Mouse (Mus musculus): Measurements from ENCODE around the gene Pithd1. TPM values are rescaled to one million over a fixed set of nuclear protein-coding genes. Genes with fewer than 3 reads are reported as not detected.

Gene Pithd1
- polyA plus RNA-seq, 1 experiment from 2014 or later = 65.5 TPM

DNA sequence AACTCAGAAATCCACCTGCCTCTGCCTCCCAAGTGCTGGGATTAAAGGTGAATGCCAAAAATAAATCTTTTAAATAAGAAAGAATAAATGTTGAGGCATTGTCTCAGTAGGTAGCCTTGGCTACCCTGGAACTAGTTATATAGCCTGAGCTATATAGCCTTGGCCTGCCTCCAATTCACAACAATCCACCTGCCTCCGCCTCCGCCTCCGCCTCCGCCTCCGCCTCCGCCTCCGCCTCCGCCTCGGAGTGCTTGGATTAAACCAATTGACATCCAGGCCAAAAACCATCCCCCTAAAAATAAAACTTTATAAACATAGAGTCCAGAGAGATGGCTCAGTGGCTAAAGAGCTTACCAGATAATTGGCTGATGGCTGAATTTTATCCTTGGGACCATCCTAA, 35.9 kb upstream of the Pithd1 start:
- Histone ChIP-seq H3K27ac (no peak overlapping the region), H3K4me2 (replicated peaks) (no peak overlapping the region), H3K4me3 (replicated peaks; ENCODE audit: low read length) (no peak overlapping the region), H3K4me1 (replicated peaks; ENCODE audit: control insufficient read depth, insufficient read depth, low read length) (peaks cover 15% of the 10 kb centered on the region), H3K27me3 (ENCODE audit: control insufficient read depth, insufficient read depth, low read length) (no peaks in the 10 kb centered on the region), H3K9ac (no peak overlapping the region), H3K36me3 (replicated peaks; ENCODE audit: control insufficient read depth, insufficient read depth) (no peaks in the 10 kb centered on the region), H3K9me3 (ENCODE audit: control insufficient read depth, low read length) (no peaks in the 10 kb centered on the region)
- ATAC-seq (ENCODE audit: low FRiP score) = no peak
- WGBS = 93% methylated on average over 9 of the region's 9 CpGs
- DNase-seq (ENCODE audit: low spot score) = no peak

DNA sequence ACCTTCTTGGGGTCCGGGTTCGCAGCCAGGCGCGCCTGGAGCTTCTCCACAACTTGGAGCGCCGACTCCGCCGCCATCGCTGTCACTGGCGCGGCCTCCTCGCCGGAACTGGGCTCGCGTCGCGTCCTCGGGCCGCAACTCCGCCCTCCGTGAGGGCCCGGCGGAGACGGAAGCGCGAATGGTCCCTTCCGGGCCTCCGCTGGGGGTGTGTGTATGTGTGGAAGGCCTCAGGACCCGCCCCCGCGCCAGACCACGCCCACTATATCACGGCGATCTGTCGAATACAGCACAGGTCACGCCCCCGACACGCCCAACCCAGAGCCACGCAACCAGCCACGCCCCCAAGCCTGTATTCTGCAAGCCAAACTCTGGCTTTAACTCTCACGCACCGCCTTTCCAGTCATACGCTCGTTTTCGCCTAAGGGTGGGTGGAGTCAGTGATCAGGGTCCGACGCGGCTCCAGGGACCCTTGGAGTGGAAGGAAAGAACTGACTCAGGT, 34.5 kb upstream of the Pithd1 start, which contains the start of gene Eloa:
Gene Eloa, minus strand, starts transcription at position 215 of the 499 bp plus-strand sequence.
- H3K9ac ChIP-seq = peak within 1 kb of the TSS; percentile 91
- DNase-seq (ENCODE audit: low spot score) (peak; percentile 96), ATAC-seq (ENCODE audit: low FRiP score) (peak; percentile 98)
- H3K27ac ChIP-seq = peak within 1 kb of the TSS; percentile 84
- H3K9me3 ChIP-seq (ENCODE audit: control insufficient read depth, low read length) = no peaks in the 10 kb centered on the region
- H3K4me1 ChIP-seq (replicated peaks; ENCODE audit: control insufficient read depth, insufficient read depth, low read length) = peaks cover 15% of the 10 kb centered on the region
- peak within 1 kb of the TSS; percentile 97 for H3K4me3 ChIP-seq (replicated peaks; ENCODE audit: low read length)
- WGBS = under 1% methylated on average over 48 of the region's 48 CpGs
- peak within 1 kb of the TSS; percentile 97 for H3K4me2 ChIP-seq (replicated peaks)
- H3K36me3 ChIP-seq (replicated peaks; ENCODE audit: control insufficient read depth, insufficient read depth) = no peaks in the 10 kb centered on the region
- H3K27me3 ChIP-seq (ENCODE audit: control insufficient read depth, insufficient read depth, low read length) = no peaks in the 10 kb centered on the region

DNA sequence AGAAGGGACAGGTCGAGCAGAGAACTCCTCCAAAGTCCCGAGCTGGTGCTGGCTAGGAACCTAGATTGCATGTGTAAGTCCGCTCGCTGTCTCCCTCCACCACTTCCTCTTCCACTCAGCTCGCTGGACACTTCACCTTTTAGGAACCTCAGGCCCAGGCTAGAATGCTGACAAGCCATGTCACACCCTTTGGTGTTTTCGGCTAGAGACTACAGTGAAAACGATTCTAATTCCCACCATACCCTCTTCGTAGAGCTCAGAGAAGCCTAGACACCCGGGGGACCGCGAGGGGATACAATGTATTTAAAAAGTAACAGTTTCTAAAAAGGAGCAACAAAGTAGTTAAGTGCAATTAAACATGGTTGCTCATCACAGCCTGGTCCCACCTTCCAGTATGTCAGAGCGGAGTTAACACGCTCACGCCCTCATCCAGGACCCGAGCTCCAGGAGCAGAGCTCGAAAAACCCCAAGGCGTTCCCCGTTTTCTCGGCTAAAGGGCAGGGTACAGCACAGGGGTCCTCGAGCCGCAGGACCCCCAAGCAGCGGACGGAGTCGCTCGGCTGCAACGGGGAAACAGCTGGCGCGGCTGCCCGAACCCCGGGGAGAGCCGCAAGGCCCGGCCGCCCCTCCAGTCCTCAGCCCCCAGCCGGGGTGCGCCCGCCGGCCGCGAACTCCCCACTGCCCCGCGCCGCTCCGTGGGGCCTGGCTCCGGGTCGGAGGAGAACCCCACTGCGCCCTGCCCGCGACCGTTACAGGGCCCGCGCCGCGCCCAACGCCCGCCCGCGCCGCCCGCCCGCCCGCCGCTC, 33.9 kb upstream of the Pithd1 start:
- whole genome bisulfite sequencing = 1% methylated on average over 56 of the region's 62 CpGs

DNA sequence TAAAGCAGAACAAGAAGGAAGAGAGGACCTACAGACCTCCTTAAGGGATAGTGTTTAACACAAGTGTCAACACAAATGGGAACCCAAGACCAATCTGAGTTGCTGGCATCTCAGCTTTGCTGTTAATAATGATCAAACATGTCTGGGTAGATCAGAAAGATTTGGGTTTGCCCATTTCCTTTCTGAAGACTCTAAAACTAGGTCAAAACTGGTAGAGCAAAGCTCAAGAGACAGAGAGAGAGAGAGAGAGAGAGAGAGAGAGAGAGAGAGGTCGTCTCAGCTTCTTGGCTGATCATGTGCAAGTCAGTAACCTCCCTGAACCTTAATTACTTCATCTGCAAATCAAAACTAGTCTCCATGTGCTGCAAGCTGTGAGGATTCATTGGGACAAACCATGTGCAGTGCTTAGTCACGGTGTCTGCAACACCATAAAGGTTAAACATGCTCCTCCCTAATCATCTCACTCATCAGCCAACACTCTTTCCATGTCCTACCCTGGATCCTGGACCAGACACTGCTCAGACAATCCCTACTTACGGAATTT, 29.1 kb upstream of the Pithd1 start:
- H3K4me1 ChIP-seq (replicated peaks; ENCODE audit: control insufficient read depth, insufficient read depth, low read length) = peaks cover 15% of the 10 kb centered on the region
- H3K27ac ChIP-seq = no peak overlapping the region
- WGBS = 96% methylated on average over 3 of the region's 3 CpGs
- no peak overlapping the region for H3K4me2 ChIP-seq (replicated peaks)
- ATAC-seq (ENCODE audit: low FRiP score) (no peak), DNase-seq (ENCODE audit: low spot score) (no peak)
- H3K9ac ChIP-seq = no peak overlapping the region
- no peaks in the 10 kb centered on the region for H3K27me3 ChIP-seq (ENCODE audit: control insufficient read depth, insufficient read depth, low read length)
- H3K4me3 ChIP-seq (replicated peaks; ENCODE audit: low read length) = no peak overlapping the region
- H3K36me3 ChIP-seq (replicated peaks; ENCODE audit: control insufficient read depth, insufficient read depth) = peaks cover 28% of the 10 kb centered on the region
- no peaks in the 10 kb centered on the region for H3K9me3 ChIP-seq (ENCODE audit: control insufficient read depth, low read length)

More for the DNA sequence above, 33.9 kb upstream of the Pithd1 start:
- H3K4me3 ChIP-seq (replicated peaks; ENCODE audit: low read length) = peak overlapping the region; percentile 97
- peak overlapping the region; percentile 91 for H3K9ac ChIP-seq
- no peaks in the 10 kb centered on the region for H3K9me3 ChIP-seq (ENCODE audit: control insufficient read depth, low read length)
- DNase-seq (ENCODE audit: low spot score) = no peak
- peak overlapping the region; percentile 97 for H3K4me2 ChIP-seq (replicated peaks)
- no peaks in the 10 kb centered on the region for H3K36me3 ChIP-seq (replicated peaks; ENCODE audit: control insufficient read depth, insufficient read depth)
- H3K27ac ChIP-seq = peak overlapping the region; percentile 84
- ATAC-seq (ENCODE audit: low FRiP score) = peak; percentile 70
- no peaks in the 10 kb centered on the region for H3K27me3 ChIP-seq (ENCODE audit: control insufficient read depth, insufficient read depth, low read length)
- peaks cover 15% of the 10 kb centered on the region for H3K4me1 ChIP-seq (replicated peaks; ENCODE audit: control insufficient read depth, insufficient read depth, low read length)

DNA sequence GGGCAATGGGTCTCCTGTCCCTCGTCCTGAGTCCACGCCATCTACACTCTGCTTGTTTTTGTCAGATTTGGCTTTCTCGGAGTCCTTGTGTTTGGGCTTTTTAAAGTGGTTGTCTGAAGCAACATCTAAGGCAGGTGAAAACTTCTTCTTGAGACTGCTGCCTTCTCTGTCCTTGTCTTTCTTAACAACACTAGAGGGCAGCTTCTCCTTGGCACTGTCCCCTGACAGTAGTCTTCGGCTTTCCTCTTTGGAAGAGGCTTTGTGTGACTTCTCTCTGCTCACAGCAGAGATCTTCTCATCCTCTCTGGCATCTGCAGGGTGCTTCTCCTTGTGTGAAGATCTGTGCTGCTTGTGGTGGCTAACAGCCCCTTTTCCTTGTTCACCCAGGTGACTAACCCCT, 23.5 kb upstream of the Pithd1 start:
- H3K27me3 ChIP-seq (ENCODE audit: control insufficient read depth, insufficient read depth, low read length) = no peaks in the 10 kb centered on the region
- H3K27ac ChIP-seq = no peak overlapping the region
- H3K36me3 ChIP-seq (replicated peaks; ENCODE audit: control insufficient read depth, insufficient read depth) = peaks cover 79% of the 10 kb centered on the region
- no peak overlapping the region for H3K4me3 ChIP-seq (replicated peaks; ENCODE audit: low read length)
- no peaks in the 10 kb centered on the region for H3K4me1 ChIP-seq (replicated peaks; ENCODE audit: control insufficient read depth, insufficient read depth, low read length)
- H3K4me2 ChIP-seq (replicated peaks) = no peak overlapping the region
- no peaks in the 10 kb centered on the region for H3K9me3 ChIP-seq (ENCODE audit: control insufficient read depth, low read length)
- no peak for ATAC-seq (ENCODE audit: low FRiP score)
- WGBS = 97% methylated on average over 4 of the region's 4 CpGs
- no peak overlapping the region for H3K9ac ChIP-seq
- no peak for DNase-seq (ENCODE audit: low spot score)

DNA sequence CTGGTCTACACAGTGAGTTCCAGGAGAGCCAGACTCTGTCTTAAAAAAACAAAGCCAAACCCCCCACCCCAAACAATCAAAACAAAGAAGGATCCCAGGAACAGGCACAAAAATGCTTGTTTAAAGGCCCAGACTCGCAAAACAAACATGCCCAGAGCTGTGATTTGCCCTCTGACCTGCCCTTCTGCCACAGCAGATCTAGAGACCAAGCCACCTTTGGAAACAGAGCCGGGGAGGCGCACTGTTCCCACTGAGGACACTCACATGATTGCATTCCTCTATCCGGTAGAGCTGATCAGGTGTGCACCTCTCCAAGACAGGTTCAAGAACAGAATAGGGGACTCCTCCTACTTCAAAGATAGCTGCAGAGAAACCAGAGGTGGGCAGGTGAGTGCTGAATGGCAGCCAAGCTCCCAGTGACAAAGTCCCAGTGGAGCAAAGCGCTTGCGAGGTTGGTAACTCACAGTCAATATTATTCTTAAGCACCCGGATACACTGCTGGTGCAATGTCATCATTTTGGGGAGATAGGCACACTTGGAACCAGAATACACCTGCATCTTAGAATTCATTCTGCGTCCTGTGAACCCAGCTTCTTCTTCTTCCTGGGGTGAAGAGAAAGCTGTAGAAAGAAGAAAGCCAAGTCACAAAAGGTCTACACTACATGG, 21.9 kb upstream of the Pithd1 start:
- H3K27ac ChIP-seq = no peak overlapping the region
- no peaks in the 10 kb centered on the region for H3K4me1 ChIP-seq (replicated peaks; ENCODE audit: control insufficient read depth, insufficient read depth, low read length)
- H3K4me2 ChIP-seq (replicated peaks) = no peak overlapping the region
- no peak overlapping the region for H3K9ac ChIP-seq
- no peak overlapping the region for H3K4me3 ChIP-seq (replicated peaks; ENCODE audit: low read length)
- H3K9me3 ChIP-seq (ENCODE audit: control insufficient read depth, low read length) = no peaks in the 10 kb centered on the region
- no peak for DNase-seq (ENCODE audit: low spot score)
- no peaks in the 10 kb centered on the region for H3K27me3 ChIP-seq (ENCODE audit: control insufficient read depth, insufficient read depth, low read length)
- peaks cover 93% of the 10 kb centered on the region for H3K36me3 ChIP-seq (replicated peaks; ENCODE audit: control insufficient read depth, insufficient read depth)
- 92% methylated on average over 8 of the region's 8 CpGs for WGBS
- no peak for ATAC-seq (ENCODE audit: low FRiP score)

DNA sequence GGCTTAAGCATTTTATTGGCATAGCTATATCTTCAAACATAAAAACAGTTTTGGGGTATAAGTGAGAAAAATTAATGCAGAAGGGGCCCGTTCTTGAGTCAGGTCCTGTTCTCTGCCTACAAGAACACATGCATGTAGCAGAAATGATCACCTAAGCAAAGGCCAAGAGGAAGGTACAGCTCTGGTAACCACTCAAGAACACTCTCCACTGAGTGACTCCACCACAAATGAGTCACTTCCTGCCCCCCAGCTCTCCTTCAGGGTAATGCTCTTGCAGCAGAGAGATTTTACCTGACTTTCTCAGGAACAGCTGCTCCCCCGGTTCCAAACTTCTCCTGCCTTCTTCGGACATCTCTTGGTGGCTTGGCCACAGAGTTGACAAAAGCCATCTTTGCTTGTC, 19.8 kb upstream of the Pithd1 start:
- Histone ChIP-seq H3K27ac (no peak overlapping the region), H3K9me3 (ENCODE audit: control insufficient read depth, low read length) (no peaks in the 10 kb centered on the region), H3K4me3 (replicated peaks; ENCODE audit: low read length) (no peak overlapping the region), H3K9ac (no peak overlapping the region), H3K27me3 (ENCODE audit: control insufficient read depth, insufficient read depth, low read length) (no peaks in the 10 kb centered on the region), H3K4me2 (replicated peaks) (no peak overlapping the region), H3K36me3 (replicated peaks; ENCODE audit: control insufficient read depth, insufficient read depth) (peaks cover 95% of the 10 kb centered on the region), H3K4me1 (replicated peaks; ENCODE audit: control insufficient read depth, insufficient read depth, low read length) (no peaks in the 10 kb centered on the region)
- no peak for ATAC-seq (ENCODE audit: low FRiP score)
- DNase-seq (ENCODE audit: low spot score) = no peak
- WGBS = 93% methylated on average over 3 of the region's 3 CpGs

DNA sequence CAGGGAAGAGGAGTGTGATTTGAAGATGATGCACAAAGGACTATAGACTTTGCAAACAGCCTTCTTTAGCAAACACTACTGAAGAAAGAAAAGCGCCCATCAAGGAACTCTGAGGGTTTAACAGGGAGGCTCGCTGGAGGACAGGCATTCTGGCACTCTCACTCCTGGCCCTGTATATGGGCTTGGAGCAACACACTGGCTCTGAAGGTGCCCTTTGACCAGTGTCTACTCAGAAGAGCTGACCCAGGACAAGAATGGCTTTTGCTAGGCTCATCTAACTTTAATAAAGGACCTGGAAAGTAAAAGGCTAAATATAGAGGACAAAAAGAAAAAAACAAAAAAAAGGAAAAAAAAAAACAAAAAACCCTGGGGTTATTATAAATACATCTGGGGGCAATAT, 17.9 kb upstream of the Pithd1 start:
- Histone ChIP-seq H3K4me1 (replicated peaks; ENCODE audit: control insufficient read depth, insufficient read depth, low read length) (no peaks in the 10 kb centered on the region), H3K4me3 (replicated peaks; ENCODE audit: low read length) (no peak overlapping the region), H3K27me3 (ENCODE audit: control insufficient read depth, insufficient read depth, low read length) (no peaks in the 10 kb centered on the region), H3K36me3 (replicated peaks; ENCODE audit: control insufficient read depth, insufficient read depth) (peaks cover 83% of the 10 kb centered on the region), H3K9me3 (ENCODE audit: control insufficient read depth, low read length) (no peaks in the 10 kb centered on the region), H3K9ac (no peak overlapping the region), H3K27ac (no peak overlapping the region), H3K4me2 (replicated peaks) (no peak overlapping the region)
- ATAC-seq (ENCODE audit: low FRiP score) = no peak
- 92% methylated on average over 2 of the region's 2 CpGs for WGBS
- DNase-seq (ENCODE audit: low spot score) = no peak

DNA sequence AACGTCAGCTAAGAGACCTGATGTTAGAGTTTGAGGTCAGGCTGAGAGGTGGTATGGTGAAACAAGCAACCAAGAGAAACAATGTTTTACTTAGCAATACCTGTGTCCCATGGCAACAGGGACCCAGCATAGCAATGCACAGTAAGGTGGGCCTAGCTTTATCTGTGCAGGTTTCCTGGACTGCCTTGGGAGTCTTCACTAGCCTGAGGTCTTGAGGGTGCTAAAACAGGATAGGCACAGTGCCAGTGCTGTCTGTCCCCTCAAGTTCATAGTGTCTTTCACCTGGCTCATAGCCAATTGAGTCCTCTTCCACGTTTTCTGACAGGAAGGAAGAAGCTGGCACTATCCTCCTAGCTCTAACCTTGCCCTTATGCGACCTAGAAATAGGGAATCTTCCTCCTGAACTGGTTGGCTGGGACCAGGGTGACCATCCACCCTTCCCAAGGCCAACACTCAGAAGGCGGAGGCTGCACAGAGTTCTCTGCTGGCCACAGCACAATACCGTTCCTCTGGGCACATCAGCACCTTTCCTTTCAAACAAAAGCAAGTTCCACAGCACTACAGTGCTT, 17.1 kb upstream of the Pithd1 start:
- Histone ChIP-seq H3K4me2 (replicated peaks) (no peak overlapping the region), H3K27me3 (ENCODE audit: control insufficient read depth, insufficient read depth, low read length) (no peaks in the 10 kb centered on the region), H3K4me3 (replicated peaks; ENCODE audit: low read length) (no peak overlapping the region), H3K27ac (no peak overlapping the region), H3K9ac (no peak overlapping the region), H3K36me3 (replicated peaks; ENCODE audit: control insufficient read depth, insufficient read depth) (peaks cover 76% of the 10 kb centered on the region), H3K4me1 (replicated peaks; ENCODE audit: control insufficient read depth, insufficient read depth, low read length) (no peaks in the 10 kb centered on the region), H3K9me3 (ENCODE audit: control insufficient read depth, low read length) (no peaks in the 10 kb centered on the region)
- ATAC-seq (ENCODE audit: low FRiP score) (no peak), DNase-seq (ENCODE audit: low spot score) (no peak)
- 94% methylated on average over 5 of the region's 5 CpGs for WGBS

All from hindbrain, embryonic 14.5 days (tissue).